ENCODE assay signal across 10 mouse cellular contexts in genomic region chr19:5566316-5566715, GRCm38 (mm10). TPM values are rescaled to one million over a fixed set of nuclear protein-coding genes. Genes with fewer than 3 reads are reported as not detected.
DNase-seq lines count a peak whose midpoint lies in the region; ATAC-seq lines count a peak whose summit lies in the region.
"Had no signal": no experiment of that assay in that cellular context is flagged by ENCODE, and none has a peak within 500 bp of the region (broad histone marks: within the 10 kb centered on the region; RNA-seq: fewer than 3 reads in every experiment).

No protein-coding gene starts in this region.

- H3K36me3 ChIP-seq in liver, embryonic 11.5 days (ENCODE audit: control insufficient read depth, insufficient read depth, low read length): no peaks in the 10 kb centered on the region
- H3K36me3 ChIP-seq in liver, embryonic 16.5 days (ENCODE audit: control insufficient read depth, insufficient read depth): no peaks in the 10 kb centered on the region

- H3K4me2 ChIP-seq in liver, embryonic 11.5 days: no peak overlapping the region; the same call in 1 of the 2 replicates
- peak overlapping the region; percentile 99; the same call in 1 of the 2 replicates for H3K4me2 ChIP-seq in liver, embryonic 16.5 days (ENCODE audit: low read depth, low read length)

- H3K27me3 ChIP-seq in liver, embryonic 11.5 days (replicated peaks; ENCODE audit: control insufficient read depth, insufficient read depth, low read length): peaks cover 47% of the 10 kb centered on the region
- H3K27me3 ChIP-seq in liver, embryonic 16.5 days (ENCODE audit: control insufficient read depth, insufficient read depth, low read depth, low read length): peaks cover 54% of the 10 kb centered on the region

- H3K9ac ChIP-seq in liver, embryonic 11.5 days (ENCODE audit: low read depth, low read length): no peak overlapping the region
- H3K9ac ChIP-seq in liver, embryonic 16.5 days (ENCODE audit: low read depth, low read length): no peak overlapping the region

- no peak overlapping the region for H3K27ac ChIP-seq in liver, embryonic 11.5 days (ENCODE audit: low read depth, low read length)
- no peak overlapping the region for H3K27ac ChIP-seq in liver, embryonic 16.5 days (ENCODE audit: low read length)

- WGBS in liver, embryonic 11.5 days: 54% methylated on average over 5 of the region's 5 CpGs
- 57% methylated on average over 5 of the region's 5 CpGs for WGBS in liver, embryonic 16.5 days (ENCODE audit: insufficient replicate concordance)

- H3K9me3 ChIP-seq in liver, embryonic 11.5 days (ENCODE audit: control insufficient read depth, low read length): no peaks in the 10 kb centered on the region
- no peaks in the 10 kb centered on the region for H3K9me3 ChIP-seq in liver, embryonic 16.5 days (replicated peaks; ENCODE audit: control insufficient read depth, low read length)

- DNase-seq in liver, embryonic 11.5 days (ENCODE audit: low spot score): no peak
- DNase-seq in liver: no peak
- peak; percentile 43 for DNase-seq in cerebellum, adult 9-11 months
- DNase-seq in kidney, adult 8-10 months: peak; percentile 76 to 77
- DNase-seq in gastrocnemius, adult 18-20 months (ENCODE audit: low spot score): no peak

- H3K4me3 ChIP-seq in liver, embryonic 11.5 days (ENCODE audit: low read depth, low read length): peak overlapping the region; percentile 83; the same call in 1 of the 2 replicates
- no peak overlapping the region for H3K4me3 ChIP-seq in liver, embryonic 16.5 days (ENCODE audit: low read depth, low read length)

- peaks cover 20% of the 10 kb centered on the region for H3K4me1 ChIP-seq in liver, embryonic 11.5 days (replicated peaks; ENCODE audit: control insufficient read depth, insufficient read depth, low read length)
- peaks cover 20% of the 10 kb centered on the region for H3K4me1 ChIP-seq in liver, embryonic 16.5 days (ENCODE audit: control insufficient read depth, low read depth, low read length)

- no peak for ATAC-seq in liver, embryonic 11.5 days (replicated peaks; ENCODE audit: low FRiP score)
- no peak for ATAC-seq in liver, embryonic 16.5 days (ENCODE audit: low read depth)
- no peak for ATAC-seq in activated CD4-positive, CD25-positive, alpha-beta regulatory T cell, adult 4 months
- no peak for ATAC-seq in megakaryocyte, adult 5-6 weeks (ENCODE audit: poor library complexity, severe bottlenecking)

RNA-seq across cellular contexts. Expression of gene Ap5b1, which starts 1.5 kb away (rescaled TPM):
- 3.6 and 3.8 TPM in 2 replicates for polyA plus RNA-seq in liver, embryonic 11.5 days (2014; fragmentation: Nextera tagmentation; extraction: Ambion mirVana)
- 3.5 and 4.4 TPM in 2 replicates for polyA plus RNA-seq in liver, embryonic 16.5 days (2015; fragmentation: Nextera tagmentation; extraction: Ambion mirVana)
- 1 to 10 TPM; 5.1 to 8.6 TPM for polyA plus RNA-seq in activated CD4-positive, CD25-positive, alpha-beta regulatory T cell, adult 4 months (2017; shearing (Covaris generic))
- 18.3 and 23.2 TPM in 2 replicates for total RNA-seq in megakaryocyte, adult 5-6 weeks (2015)
- 16.4 and 22.5 TPM in 2 replicates for total RNA-seq in megakaryocyte, adult 5-6 weeks (2017)
- 1 to 10 TPM; 1.7 to 2.5 TPM for total RNA-seq in gastrocnemius, adult 18-20 months (2021)

RNA-seq across cellular contexts. Expression of gene Ovol1, which starts 5.9 kb away (rescaled TPM):
- 0.22 TPM in 1 of 2 replicates, not detected in the other for polyA plus RNA-seq in liver, embryonic 11.5 days (2014; fragmentation: Nextera tagmentation; extraction: Ambion mirVana)
- 0.04 and 0.31 TPM in 2 replicates for polyA plus RNA-seq in liver, embryonic 16.5 days (2015; fragmentation: Nextera tagmentation; extraction: Ambion mirVana)
- polyA plus RNA-seq in activated CD4-positive, CD25-positive, alpha-beta regulatory T cell, adult 4 months (2017; shearing (Covaris generic)): not detected
- 0.07 and 0.14 TPM in 2 replicates for total RNA-seq in megakaryocyte, adult 5-6 weeks (2015)
- 0.07 TPM in 1 of 2 replicates, not detected in the other for total RNA-seq in megakaryocyte, adult 5-6 weeks (2017)
- not detected for total RNA-seq in gastrocnemius, adult 18-20 months (2021)
- total RNA-seq: heart, postnatal 10 days; megakaryocyte progenitor cell, adult 5-6 weeks had no signal

RNA-seq across cellular contexts. Expression of gene Rnaseh2c, which starts 35.4 kb away (rescaled TPM):
- 175 and 189 TPM in 2 replicates for polyA plus RNA-seq in liver, embryonic 11.5 days (2014; fragmentation: Nextera tagmentation; extraction: Ambion mirVana)
- 92.2 and 115 TPM in 2 replicates for polyA plus RNA-seq in liver, embryonic 16.5 days (2015; fragmentation: Nextera tagmentation; extraction: Ambion mirVana)
- 10 to 100 TPM; 65.1 to 70.2 TPM for polyA plus RNA-seq in activated CD4-positive, CD25-positive, alpha-beta regulatory T cell, adult 4 months (2017; shearing (Covaris generic))
- total RNA-seq in megakaryocyte, adult 5-6 weeks (2015): 116 and 125 TPM in 2 replicates
- total RNA-seq in megakaryocyte, adult 5-6 weeks (2017): 94.6 and 136 TPM in 2 replicates
- total RNA-seq in gastrocnemius, adult 18-20 months (2021): 10 to 100 TPM; 40.7 to 50.1 TPM

RNA-seq across cellular contexts. Expression of gene Kat5, which starts 43.7 kb away (rescaled TPM):
- 24.0 and 28.0 TPM in 2 replicates for polyA plus RNA-seq in liver, embryonic 11.5 days (2014; fragmentation: Nextera tagmentation; extraction: Ambion mirVana)
- 15.9 and 16.4 TPM in 2 replicates for polyA plus RNA-seq in liver, embryonic 16.5 days (2015; fragmentation: Nextera tagmentation; extraction: Ambion mirVana)
- 10 to 100 TPM; 21.9 to 37.3 TPM for polyA plus RNA-seq in activated CD4-positive, CD25-positive, alpha-beta regulatory T cell, adult 4 months (2017; shearing (Covaris generic))
- total RNA-seq in megakaryocyte, adult 5-6 weeks (2015): 34.2 and 47.8 TPM in 2 replicates
- 69.4 and 73.9 TPM in 2 replicates for total RNA-seq in megakaryocyte, adult 5-6 weeks (2017)
- 10 to 100 TPM; 24.0 to 26.0 TPM for total RNA-seq in gastrocnemius, adult 18-20 months (2021)

RNA-seq across cellular contexts. Expression of gene Snx32, which starts 56.0 kb away (rescaled TPM):
- 7.0 and 8.3 TPM in 2 replicates for polyA plus RNA-seq in liver, embryonic 11.5 days (2014; fragmentation: Nextera tagmentation; extraction: Ambion mirVana)
- 5.7 and 7.2 TPM in 2 replicates for polyA plus RNA-seq in liver, embryonic 16.5 days (2015; fragmentation: Nextera tagmentation; extraction: Ambion mirVana)
- polyA plus RNA-seq in activated CD4-positive, CD25-positive, alpha-beta regulatory T cell, adult 4 months (2017; shearing (Covaris generic)): 10 to 100 TPM; 16.3 to 18.4 TPM
- total RNA-seq in megakaryocyte, adult 5-6 weeks (2015): 2.7 and 4.8 TPM in 2 replicates
- total RNA-seq in megakaryocyte, adult 5-6 weeks (2017): 1.5 and 3.0 TPM in 2 replicates
- total RNA-seq in gastrocnemius, adult 18-20 months (2021): 1 to 10 TPM; 5.5 to 5.8 TPM

Comparison
In these comparisons a context has a peak if more than half of its experiments do, and no peak if none do; other contexts are left out.
1. DNase-seq: peak in cerebellum, adult 9-11 months (single experiment) and kidney, adult 8-10 months (2 of 2); none in liver, embryonic 11.5 days (single experiment), liver (single experiment) and gastrocnemius, adult 18-20 months (single experiment).